Mouse (Mus musculus): ENCODE results near the gene Olah. TPM values are rescaled to one million over a fixed set of nuclear protein-coding genes. Genes with fewer than 3 reads are reported as not detected.
"Not testable (repeated sequence)": the region's sequence is repeated elsewhere in the genome, so short reads cannot be mapped to it uniquely, and the experiment has no call there.

The Olah gene
- polyA plus RNA-seq (2016; fragmentation: Nextera tagmentation; extraction: Ambion mirVana) = not detected in 2 replicates

DNA sequence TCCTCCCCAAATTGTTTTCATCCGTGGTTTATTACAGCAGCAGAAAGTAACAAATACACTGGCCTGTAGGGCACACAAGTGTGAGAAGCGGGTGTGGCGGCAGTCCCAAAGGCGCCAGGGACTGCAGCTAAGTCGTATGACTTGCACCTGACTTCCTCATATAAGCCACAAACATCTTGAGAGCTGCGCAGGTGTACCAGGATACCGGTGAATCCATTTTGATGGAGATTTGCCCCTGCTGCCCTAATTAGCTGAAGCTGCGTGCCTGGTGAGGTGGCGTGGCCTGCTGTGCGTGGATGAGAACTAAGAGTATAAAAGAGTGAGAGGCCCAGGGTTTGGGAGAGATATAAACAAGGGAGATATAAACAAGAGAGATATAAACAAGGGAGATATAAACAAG, at the start of gene Olah:
Gene Olah, minus strand, starts transcription at position 101 of the 400 bp plus-strand sequence.
- not testable (repeated sequence) for H3K4me3 ChIP-seq (replicated peaks); H3K27me3 ChIP-seq; ATAC-seq (ENCODE audit: low FRiP score); H3K36me3 ChIP-seq (replicated peaks); H3K27ac ChIP-seq; H3K4me2 ChIP-seq; H3K9me3 ChIP-seq; H3K4me1 ChIP-seq; H3K9ac ChIP-seq
- WGBS = 68% methylated on average over 10 of the region's 10 CpGs

DNA sequence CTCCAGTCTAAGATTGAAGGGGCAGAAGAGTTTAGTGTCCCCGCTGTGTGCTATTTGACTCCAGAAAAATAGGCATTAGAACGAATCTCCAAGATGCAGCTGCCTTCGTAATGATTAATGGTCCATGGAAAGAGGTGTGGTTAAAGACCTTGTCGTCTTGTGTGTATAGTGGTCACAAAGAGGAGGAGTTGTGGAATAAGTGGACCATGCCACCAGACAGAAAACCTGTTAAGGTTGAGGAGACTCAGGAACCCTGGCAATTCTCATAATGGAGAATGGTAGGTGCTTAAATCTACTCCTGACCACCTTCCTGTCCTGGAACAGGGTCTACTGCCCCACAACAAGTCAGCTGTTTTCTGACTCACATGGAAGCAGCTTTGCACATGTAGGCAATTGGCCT, 49.0 kb upstream of the Olah start:
- H3K27ac ChIP-seq = no peak overlapping the region
- no peak overlapping the region for H3K9ac ChIP-seq
- 90% methylated on average over 4 of the region's 4 CpGs for WGBS
- H3K4me1 ChIP-seq = no peaks in the 10 kb centered on the region
- ATAC-seq (ENCODE audit: low FRiP score) = no peak
- no peaks in the 10 kb centered on the region for H3K27me3 ChIP-seq
- no peaks in the 10 kb centered on the region for H3K9me3 ChIP-seq
- no peak overlapping the region for H3K4me2 ChIP-seq
- H3K4me3 ChIP-seq (replicated peaks) = no peak overlapping the region
- H3K36me3 ChIP-seq (replicated peaks) = peaks cover 28% of the 10 kb centered on the region

DNA sequence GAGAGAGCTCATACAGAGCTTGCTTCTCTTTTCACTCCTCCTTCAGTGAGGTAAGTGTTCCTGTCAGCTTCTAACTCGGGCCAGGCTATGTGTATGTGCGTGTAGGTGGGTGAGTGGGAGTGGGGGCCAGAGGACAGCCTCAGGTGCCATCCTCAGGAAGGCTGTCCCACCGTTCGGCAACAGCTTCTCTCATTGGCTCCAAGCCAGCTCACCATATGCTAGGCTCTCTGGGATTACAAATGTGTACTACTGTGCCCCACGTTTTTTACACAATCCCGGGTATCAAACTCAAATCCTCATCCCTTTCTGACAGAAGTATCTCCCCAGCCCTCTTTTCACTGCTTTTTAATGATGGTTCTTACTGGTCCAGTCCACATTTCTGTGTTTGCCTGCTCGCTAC, 47.2 kb upstream of the Olah start:
- peaks cover 27% of the 10 kb centered on the region for H3K36me3 ChIP-seq (replicated peaks)
- 78% methylated on average over 7 of the region's 7 CpGs for WGBS
- no peak for ATAC-seq (ENCODE audit: low FRiP score)

DNA sequence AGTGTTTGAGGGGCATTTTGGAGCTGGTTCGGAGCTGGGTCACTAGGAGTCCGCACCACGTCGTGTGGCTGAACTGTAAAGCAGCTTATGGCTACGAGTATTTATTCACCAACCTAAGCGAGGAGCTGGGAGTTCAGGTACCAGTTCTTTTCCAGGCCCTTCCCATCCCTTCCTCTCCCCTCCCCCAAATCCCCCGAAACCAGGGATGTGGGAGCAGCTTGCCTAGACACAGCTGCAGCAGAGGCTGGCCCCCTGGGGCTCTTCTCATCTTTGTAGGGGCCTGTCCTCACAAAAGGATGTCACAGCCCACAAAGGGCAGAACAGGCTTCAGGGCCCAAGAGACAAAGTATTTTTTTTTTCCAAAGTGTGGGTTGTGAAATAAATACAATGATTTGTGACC, 40.9 kb upstream of the Olah start:
- Histone ChIP-seq H3K9ac (no peak overlapping the region), H3K27me3 (no peaks in the 10 kb centered on the region), H3K27ac (no peak overlapping the region), H3K4me3 (replicated peaks) (no peak overlapping the region), H3K9me3 (no peaks in the 10 kb centered on the region), H3K4me2 (no peak overlapping the region), H3K4me1 (no peaks in the 10 kb centered on the region; the same call in 1 of the 2 replicates), H3K36me3 (replicated peaks) (peaks cover 21% of the 10 kb centered on the region)
- WGBS = 44% methylated on average over 7 of the region's 7 CpGs
- no peak for ATAC-seq (ENCODE audit: low FRiP score)

More for the DNA sequence above, 47.2 kb upstream of the Olah start:
- Histone ChIP-seq H3K9me3 (no peaks in the 10 kb centered on the region), H3K27ac (no peak overlapping the region), H3K9ac (no peak overlapping the region), H3K4me1 (no peaks in the 10 kb centered on the region), H3K27me3 (no peaks in the 10 kb centered on the region), H3K4me3 (replicated peaks) (no peak overlapping the region), H3K4me2 (no peak overlapping the region)

DNA sequence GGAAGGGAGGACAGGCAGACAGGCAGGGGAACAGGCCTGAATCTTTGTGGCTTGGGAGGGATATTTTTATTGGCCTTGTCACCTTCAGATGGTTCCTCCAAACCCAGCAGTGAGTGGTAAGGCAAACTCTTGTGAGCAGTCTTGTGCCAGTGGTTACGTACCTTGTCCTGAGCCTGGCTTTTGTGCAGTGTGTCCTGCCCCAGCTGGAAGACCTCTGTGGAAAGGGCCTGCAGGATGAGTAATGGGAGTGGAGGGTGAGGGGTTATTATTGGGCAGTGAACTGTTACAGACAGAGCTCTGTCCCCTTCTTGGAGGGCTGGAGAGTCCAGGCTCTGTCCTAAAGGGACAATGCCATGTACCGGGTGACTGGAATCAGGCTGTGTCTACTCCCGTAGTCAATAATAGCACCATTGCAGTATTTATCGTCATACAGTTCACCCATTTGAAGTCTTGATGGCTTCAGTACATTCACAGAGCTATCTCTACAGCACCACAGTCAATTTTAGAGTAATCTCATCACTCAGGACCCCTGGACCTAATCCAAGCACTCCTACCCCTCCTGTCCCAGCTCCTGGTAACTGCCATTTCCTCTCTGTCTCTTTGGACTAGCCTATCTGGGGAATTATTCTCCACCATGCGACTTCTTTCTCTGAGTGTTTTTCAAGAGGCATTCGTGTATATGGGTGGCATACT, 38.5 kb upstream of the Olah start:
- WGBS = 86% methylated on average over 6 of the region's 6 CpGs
- Histone ChIP-seq H3K27ac (no peak overlapping the region), H3K9me3 (no peaks in the 10 kb centered on the region), H3K36me3 (replicated peaks) (peaks cover 6% of the 10 kb centered on the region; the same call in 1 of the 2 replicates), H3K4me2 (no peak overlapping the region), H3K27me3 (no peaks in the 10 kb centered on the region), H3K4me1 (no peaks in the 10 kb centered on the region; the same call in 1 of the 2 replicates), H3K9ac (no peak overlapping the region), H3K4me3 (replicated peaks) (no peak overlapping the region)
- no peak for ATAC-seq (ENCODE audit: low FRiP score)

DNA sequence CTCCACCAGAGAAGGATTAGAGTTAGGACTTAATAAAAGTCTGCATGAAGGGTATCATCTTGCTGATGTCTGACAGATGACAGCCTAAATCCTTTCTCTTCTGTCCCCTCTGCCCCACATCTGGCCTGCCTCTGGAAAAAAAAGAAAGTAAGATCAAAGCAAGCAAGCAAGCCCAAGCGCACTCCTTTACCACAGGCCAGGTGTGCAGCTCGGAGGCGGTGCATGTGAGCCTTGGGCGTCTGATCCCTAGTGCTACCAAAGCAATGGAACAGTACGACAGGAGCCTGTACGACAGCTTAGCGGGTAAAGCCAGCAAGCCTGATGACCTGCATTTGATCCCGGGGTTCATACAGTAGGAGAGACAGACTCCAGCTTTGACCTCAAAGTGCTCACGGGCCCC, 33.9 kb upstream of the Olah start:
- H3K9ac ChIP-seq = no peak overlapping the region
- no peak overlapping the region for H3K4me3 ChIP-seq (replicated peaks)
- H3K36me3 ChIP-seq (replicated peaks) = no peaks in the 10 kb centered on the region
- H3K27me3 ChIP-seq = no peaks in the 10 kb centered on the region
- no peak overlapping the region for H3K4me2 ChIP-seq
- ATAC-seq (ENCODE audit: low FRiP score) = no peak
- H3K9me3 ChIP-seq = no peaks in the 10 kb centered on the region
- H3K27ac ChIP-seq = no peak overlapping the region
- H3K4me1 ChIP-seq = no peaks in the 10 kb centered on the region
- 91% methylated on average over 9 of the region's 9 CpGs for WGBS

DNA sequence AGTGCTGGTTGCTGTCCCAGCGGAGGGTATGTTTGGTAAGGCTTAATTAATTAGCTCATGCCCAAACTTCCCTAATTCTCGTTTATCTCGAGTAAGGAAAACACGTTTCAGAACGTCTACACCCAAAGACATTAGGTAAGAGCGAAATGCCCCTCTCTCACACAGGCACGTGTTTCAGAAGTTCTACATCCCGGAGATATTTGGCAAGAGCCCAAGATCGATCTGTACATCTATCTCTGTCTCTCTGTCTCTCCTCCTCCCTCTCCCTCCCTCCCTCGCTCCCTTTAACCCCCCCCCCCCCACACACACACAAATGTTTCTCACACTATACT, 27.5 kb upstream of the Olah start:
- Histone ChIP-seq H3K27me3 (no peaks in the 10 kb centered on the region), H3K27ac (no peak overlapping the region), H3K36me3 (replicated peaks) (no peaks in the 10 kb centered on the region), H3K4me1 (peaks cover 21% of the 10 kb centered on the region), H3K9ac (peak overlapping the region; percentile 47), H3K9me3 (no peaks in the 10 kb centered on the region), H3K4me2 (peak overlapping the region; percentile 71), H3K4me3 (replicated peaks) (peak overlapping the region; percentile 73)
- WGBS = 12% methylated on average over 10 of the region's 10 CpGs
- 0 out of 2 replicates have a peak, but pooled peaks have one; percentile 2 for ATAC-seq (ENCODE audit: low FRiP score)

DNA sequence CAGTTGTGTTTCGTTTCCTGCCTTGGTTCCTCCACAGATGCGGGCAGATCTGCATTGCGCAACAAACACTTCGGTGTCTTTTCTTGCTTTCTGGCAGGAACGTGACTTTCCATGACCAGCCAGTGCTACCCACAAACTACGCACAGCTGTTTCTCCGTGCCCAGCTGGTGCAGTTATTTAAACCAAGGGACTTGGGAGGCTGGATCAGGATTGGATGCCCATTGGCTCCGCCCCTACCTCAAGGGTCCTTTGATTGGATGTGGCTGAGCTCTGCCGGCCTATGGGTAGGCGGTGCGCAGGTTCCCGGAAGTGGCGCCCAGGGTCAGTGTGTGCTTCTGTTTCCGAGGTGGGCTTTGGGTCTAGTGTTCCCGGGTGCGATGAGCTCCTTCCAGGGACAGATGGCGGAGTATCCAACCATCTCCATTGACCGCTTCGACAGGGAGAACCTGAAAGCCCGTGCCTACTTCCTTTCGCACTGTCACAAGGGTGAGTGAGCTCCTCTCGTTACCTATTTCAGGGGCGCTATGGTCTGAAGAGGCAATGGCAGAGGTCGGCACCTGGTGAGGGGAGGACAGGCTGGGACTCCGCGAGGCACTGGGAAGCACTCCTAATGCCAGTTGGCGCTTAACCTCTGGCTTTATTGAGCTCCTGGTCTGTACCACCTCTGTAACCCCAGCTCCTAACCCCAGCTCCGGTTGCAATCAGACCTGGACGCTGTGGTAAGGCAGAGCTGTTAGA, 27.0 kb upstream of the Olah start, which contains the start of gene Dclre1c:
Gene Dclre1c, plus strand, starts transcription at position 291 of the 738 bp plus-strand sequence.
- 1% methylated on average over 29 of the region's 29 CpGs for WGBS
- ATAC-seq (ENCODE audit: low FRiP score) = peak; percentile 99
- no peak within 1 kb of the TSS for H3K27ac ChIP-seq

DNA sequence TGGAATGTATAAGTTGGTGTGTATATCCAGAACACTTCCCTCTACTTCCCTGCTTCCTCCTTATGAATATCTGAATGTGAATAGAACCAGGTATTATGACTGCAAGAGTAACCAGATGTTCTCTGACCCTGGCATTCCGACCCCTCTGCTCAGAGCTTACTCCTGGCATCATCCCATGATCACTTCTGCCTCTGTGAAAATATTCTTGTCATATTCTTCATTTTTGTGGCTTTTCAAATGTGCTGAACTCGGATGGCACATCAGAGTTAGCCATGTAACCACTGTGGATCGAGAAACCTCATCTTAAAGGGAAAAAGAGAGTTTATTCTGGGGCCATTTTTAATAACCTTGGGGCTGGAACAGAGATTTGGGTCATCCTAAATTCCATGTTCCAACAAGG, 25.5 kb upstream of the Olah start, which contains the start of gene Meig1:
Gene Meig1, minus strand, starts transcription at position 101 of the 400 bp plus-strand sequence.
- Histone ChIP-seq H3K9me3 (no peaks in the 10 kb centered on the region), H3K27me3 (peaks cover 7% of the 10 kb centered on the region; the same call in 1 of the 2 replicates), H3K4me3 (replicated peaks) (no peak within 1 kb of the TSS), H3K4me1 (peaks cover 21% of the 10 kb centered on the region), H3K9ac (no peak within 1 kb of the TSS), H3K4me2 (peak within 1 kb of the TSS; percentile 71), H3K27ac (no peak within 1 kb of the TSS), H3K36me3 (replicated peaks) (no peaks in the 10 kb centered on the region)
- no peak for ATAC-seq (ENCODE audit: low FRiP score)
- 69% methylated on average over 3 of the region's 3 CpGs for WGBS

More for the DNA sequence above, 27.0 kb upstream of the Olah start, which contains the start of gene Dclre1c:
- Histone ChIP-seq H3K9me3 (no peaks in the 10 kb centered on the region), H3K4me2 (peak within 1 kb of the TSS; percentile 71), H3K27me3 (no peaks in the 10 kb centered on the region), H3K9ac (peak within 1 kb of the TSS; percentile 47), H3K36me3 (replicated peaks) (no peaks in the 10 kb centered on the region), H3K4me3 (replicated peaks) (peak within 1 kb of the TSS; percentile 73), H3K4me1 (peaks cover 21% of the 10 kb centered on the region)

DNA sequence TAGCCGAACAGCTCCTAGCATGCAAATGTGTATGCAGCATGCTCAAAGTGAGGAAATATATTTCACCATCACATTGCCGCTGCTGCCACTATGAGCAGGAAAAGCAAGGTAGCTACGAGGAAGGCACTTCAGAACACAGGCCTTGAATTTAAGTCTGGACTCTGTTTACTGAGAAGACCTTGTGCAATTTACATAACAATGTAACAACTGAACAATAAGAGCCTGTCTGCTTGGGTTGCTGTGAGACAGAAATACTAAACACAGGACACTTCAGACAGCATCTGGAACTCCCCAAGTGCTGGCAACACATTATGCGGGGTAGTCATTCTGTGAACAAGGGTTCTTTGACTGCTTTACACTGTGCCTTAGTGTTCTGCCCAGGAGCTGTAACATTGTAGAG, 23.1 kb upstream of the Olah start:
- ATAC-seq (ENCODE audit: low FRiP score) = no peak
- WGBS = 35% methylated on average over 4 of the region's 4 CpGs

DNA sequence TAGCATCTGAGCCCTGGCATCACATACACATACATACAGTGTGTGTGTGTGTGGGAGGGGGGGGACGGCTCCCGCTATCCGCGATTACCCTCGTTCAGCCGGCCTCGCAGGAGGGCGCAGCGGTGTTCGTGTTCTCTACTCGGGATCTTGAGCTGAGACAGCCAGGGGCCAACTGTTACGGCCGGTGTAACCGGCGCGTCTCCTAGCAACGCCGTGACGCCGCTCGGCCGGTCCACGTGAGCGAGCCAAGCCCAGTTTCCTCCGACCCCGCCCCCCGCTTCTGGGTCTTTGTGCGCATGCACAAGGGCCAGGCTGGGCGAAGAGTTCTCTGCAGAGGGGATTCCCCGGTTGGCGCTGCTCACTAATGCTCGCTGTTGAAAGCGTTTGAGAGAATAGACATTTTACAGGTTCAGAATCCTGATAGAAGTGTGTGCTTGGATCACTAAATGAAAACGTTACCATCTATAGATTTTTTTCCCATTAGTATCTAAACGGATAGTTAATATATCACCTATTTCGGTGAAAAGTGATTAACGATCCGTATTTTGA, 21.9 kb upstream of the Olah start:
- ATAC-seq (ENCODE audit: low FRiP score) = peak; percentile 95
- peak overlapping the region; percentile 30 for H3K9ac ChIP-seq
- no peaks in the 10 kb centered on the region for H3K36me3 ChIP-seq (replicated peaks)
- H3K27ac ChIP-seq = no peak overlapping the region
- peak overlapping the region; percentile 66 for H3K4me2 ChIP-seq
- 2% methylated on average over 38 of the region's 38 CpGs for WGBS
- peaks cover 19% of the 10 kb centered on the region for H3K27me3 ChIP-seq
- H3K4me1 ChIP-seq = peaks cover 12% of the 10 kb centered on the region
- H3K9me3 ChIP-seq = no peaks in the 10 kb centered on the region
- H3K4me3 ChIP-seq (replicated peaks) = peak overlapping the region; percentile 48

More for the DNA sequence above, 23.1 kb upstream of the Olah start:
- H3K4me2 ChIP-seq = no peak overlapping the region
- no peak overlapping the region for H3K4me3 ChIP-seq (replicated peaks)
- H3K9ac ChIP-seq = no peak overlapping the region
- H3K27ac ChIP-seq = no peak overlapping the region
- H3K36me3 ChIP-seq (replicated peaks) = no peaks in the 10 kb centered on the region
- no peaks in the 10 kb centered on the region for H3K9me3 ChIP-seq
- peaks cover 19% of the 10 kb centered on the region for H3K27me3 ChIP-seq
- H3K4me1 ChIP-seq = peaks cover 20% of the 10 kb centered on the region

DNA sequence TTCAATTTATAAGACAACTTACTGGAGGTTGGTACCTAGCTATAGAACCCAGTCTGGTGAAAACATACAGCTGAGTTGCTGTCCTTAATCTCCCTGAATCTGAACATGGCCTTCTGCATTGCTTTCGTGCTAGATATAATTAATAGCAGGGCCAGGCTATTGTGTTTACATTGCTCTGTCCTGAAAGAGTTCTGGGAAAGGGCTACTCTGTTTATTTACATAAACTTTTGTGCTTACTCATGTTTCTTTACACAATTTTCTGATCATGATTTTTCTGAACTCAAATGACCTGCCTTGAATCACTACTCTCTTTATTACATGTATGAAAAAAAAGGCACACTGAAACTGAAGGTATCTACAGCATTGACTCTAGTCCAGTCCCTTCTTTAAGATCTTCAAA, 18.7 kb upstream of the Olah start:
- WGBS = 64% methylated on average over 1 of the region's 1 CpGs
- H3K27me3 ChIP-seq = peaks cover 19% of the 10 kb centered on the region
- no peak overlapping the region for H3K27ac ChIP-seq
- no peaks in the 10 kb centered on the region for H3K9me3 ChIP-seq
- no peak for ATAC-seq (ENCODE audit: low FRiP score)
- no peak overlapping the region for H3K4me3 ChIP-seq (replicated peaks)
- no peaks in the 10 kb centered on the region for H3K36me3 ChIP-seq (replicated peaks)
- no peak overlapping the region for H3K4me2 ChIP-seq
- H3K4me1 ChIP-seq = peaks cover 11% of the 10 kb centered on the region
- H3K9ac ChIP-seq = no peak overlapping the region

All from forebrain, embryonic 12.5 days (tissue).